Mouse (Mus musculus): ENCODE results near the gene Pde10a.

The Pde10a gene

GRCm38 (mm10) chr17:8800478-8801082 is 275.4 kb downstream of the Pde10a start:
- in situ Hi-C loops (cut with MboI, MseI) = no loop called here

GRCm38 (mm10) chr17:8801083-8801854 is 276.1 kb downstream of the Pde10a start:
- in situ Hi-C loops (cut with MboI, MseI) = no loop called here

- in situ Hi-C loops (cut with MboI, MseI) = no loop called here
Observed at GRCm38 (mm10) chr17:8801855-8802104, 276.6 kb downstream of the Pde10a start.

- in situ Hi-C loops (cut with MboI, MseI) = no loop called here
Observed at GRCm38 (mm10) chr17:8802161-8802888, 277.2 kb downstream of the Pde10a start.

GRCm38 (mm10) chr17:8802889-8803799 is 278.0 kb downstream of the Pde10a start:
- in situ Hi-C loops (cut with MboI, MseI) = no loop called here

GRCm38 (mm10) chr17:8807345-8807744 is 282.2 kb downstream of the Pde10a start:
- in situ Hi-C loops (cut with MboI, MseI) = no loop called here

GRCm38 (mm10) chr17:8809771-8810170 is 284.6 kb downstream of the Pde10a start:
- in situ Hi-C loops (cut with MboI, MseI) = no loop called here

- in situ Hi-C loops (cut with MboI, MseI) = no loop called here
Observed at GRCm38 (mm10) chr17:8810201-8810600, 285.0 kb downstream of the Pde10a start.

GRCm38 (mm10) chr17:8812228-8812865 is 287.2 kb downstream of the Pde10a start:
- in situ Hi-C loops (cut with MboI, MseI) = no loop called here

- in situ Hi-C loops (cut with MboI, MseI) = no loop called here
Observed at GRCm38 (mm10) chr17:8813773-8814491, 288.8 kb downstream of the Pde10a start.

- in situ Hi-C loops (cut with MboI, MseI) = no loop called here
Observed at GRCm38 (mm10) chr17:8815376-8815775, 290.2 kb downstream of the Pde10a start.

GRCm38 (mm10) chr17:8815864-8816263 is 290.7 kb downstream of the Pde10a start:
- in situ Hi-C loops (cut with MboI, MseI) = no loop called here

- in situ Hi-C loops (cut with MboI, MseI) = no loop called here
Observed at GRCm38 (mm10) chr17:8818675-8819074, 293.5 kb downstream of the Pde10a start.

GRCm38 (mm10) chr17:8823548-8823947 is 298.4 kb downstream of the Pde10a start:
- in situ Hi-C loops (cut with MboI, MseI) = no loop called here

- in situ Hi-C loops (cut with MboI, MseI) = no loop called here
Observed at GRCm38 (mm10) chr17:8827204-8827603, 302.0 kb downstream of the Pde10a start.

GRCm38 (mm10) chr17:8831001-8831400 is 305.8 kb downstream of the Pde10a start:
- in situ Hi-C loops (cut with MboI, MseI) = no loop called here

- in situ Hi-C loops (cut with MboI, MseI) = no loop called here
Observed at GRCm38 (mm10) chr17:8836292-8836691, 311.1 kb downstream of the Pde10a start.

- in situ Hi-C loops (cut with MboI, MseI) = no loop called here
Observed at GRCm38 (mm10) chr17:8838252-8838651, 313.1 kb downstream of the Pde10a start.

- in situ Hi-C loops (cut with MboI, MseI) = no loop called here
Observed at GRCm38 (mm10) chr17:8839237-8840011, 314.3 kb downstream of the Pde10a start.

- in situ Hi-C loops (cut with MboI, MseI) = no loop called here
Observed at GRCm38 (mm10) chr17:8841094-8841493, 315.9 kb downstream of the Pde10a start.
